Mouse (Mus musculus) heart, embryonic 15.5 days (tissue): Measurements from ENCODE around the gene Ttll1. TPM values are rescaled to one million over a fixed set of nuclear protein-coding genes. Genes with fewer than 3 reads are reported as not detected.

Experiments used
- ATAC-seq: fragments of 200-750 bp; cut with Nextera tagmentation; replicated peaks from 2 replicates; pipeline ENCODE4 v1.8.0; 2017; ENCODE audit warnings: low read depth, moderate TSS enrichment; ENCODE audit not compliant: insufficient number of reproducible peaks, insufficient read depth, low FRiP score
- H3K27ac ChIP-seq: fragments of 300-500 bp; sonication (generic); 2 replicates; pipeline ENCODE4 v1.5.1; 2015; ENCODE audit warnings: mild to moderate bottlenecking, inconsistent platforms
- H3K27me3 ChIP-seq: fragments of 300-500 bp; sonication (generic); 2 replicates; pipeline ENCODE4 v1.6.1; 2015; ENCODE audit warnings: inconsistent platforms
- H3K36me3 ChIP-seq: fragments of 300-500 bp; sonication (generic); 2 replicates; pipeline ENCODE4 v1.6.1; 2015; ENCODE audit warnings: mild to moderate bottlenecking, inconsistent platforms
- H3K4me1 ChIP-seq: fragments of 300-500 bp; sonication (generic); replicated peaks from 2 replicates; pipeline ENCODE4 v1.6.1; 2015; ENCODE audit warnings: inconsistent platforms
- H3K4me2 ChIP-seq: fragments of 300-500 bp; sonication (generic); 2 replicates; pipeline ENCODE4 v1.6.1; 2015; ENCODE audit warnings: inconsistent platforms, mild to moderate bottlenecking, moderate library complexity
- H3K4me3 ChIP-seq: fragments of 300-500 bp; sonication (generic); 2 replicates; pipeline ENCODE4 v1.5.1; 2015; ENCODE audit warnings: mild to moderate bottlenecking, inconsistent platforms
- H3K9ac ChIP-seq: fragments of 300-500 bp; sonication (generic); 2 replicates; pipeline ENCODE4 v1.6.1; 2015; ENCODE audit warnings: mild to moderate bottlenecking, inconsistent platforms
- H3K9me3 ChIP-seq: fragments of 300-500 bp; sonication (generic); replicated peaks from 2 replicates; pipeline ENCODE4 v1.6.1; 2016; ENCODE audit warnings: inconsistent platforms
- WGBS: fragments of 180-500 bp; shearing (Covaris S2); methylation state at CpG from one replicate; pipeline ENCODE4 v1.1.7; 2015; ENCODE audit warnings: mixed read lengths; 5-methylcytosine and 5-hydroxymethylcytosine counted together
- polyA plus RNA-seq: library from polyadenylated mRNA; unstranded; fragments of >200 nt; fragmentation: Nextera tagmentation; extraction: Ambion mirVana; gene quantifications from 2 replicates; pipeline ENCODE4 v1.2.1, GENCODE M21; 2015

Ttll1 gene
- polyA plus RNA-seq, 1 experiment from 2014 or later: 23.4 TPM

DNA sequence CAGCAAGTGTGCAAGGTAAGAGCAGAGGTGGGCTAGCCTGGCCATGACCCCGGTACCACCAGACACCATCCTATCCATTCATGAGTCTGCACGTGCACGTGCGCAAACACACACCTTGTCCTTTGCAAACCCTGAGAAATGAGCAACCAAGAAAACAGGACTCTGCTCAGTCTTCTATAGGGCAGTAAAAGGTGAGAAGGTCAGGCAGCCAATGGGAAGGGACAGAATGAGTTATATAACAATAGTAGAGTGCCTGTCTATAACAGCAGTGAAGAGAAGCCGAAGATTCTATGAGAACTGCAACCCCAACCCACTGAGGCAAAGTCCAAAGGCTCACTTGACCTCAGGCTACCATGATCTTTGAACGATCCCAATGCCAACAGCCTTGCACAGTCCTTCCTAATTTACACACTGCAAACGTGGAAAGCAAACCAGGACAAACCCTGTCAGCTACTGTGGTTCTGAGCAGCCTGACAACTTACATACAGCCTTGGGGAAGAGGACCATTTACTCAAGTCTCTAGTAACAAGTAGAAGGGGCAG, 58.4 kb downstream of the Ttll1 start:
- no peaks in the 10 kb centered on the region for H3K27me3 ChIP-seq
- no peak overlapping the region for H3K4me3 ChIP-seq
- peak overlapping the region; percentile 39 for H3K27ac ChIP-seq
- H3K36me3 ChIP-seq: no peaks in the 10 kb centered on the region
- H3K9ac ChIP-seq: no peak overlapping the region
- no peak for ATAC-seq
- peaks cover 61% of the 10 kb centered on the region for H3K4me1 ChIP-seq
- H3K4me2 ChIP-seq: no peak overlapping the region
- H3K9me3 ChIP-seq: no peaks in the 10 kb centered on the region
- WGBS: 82% methylated on average over 7 of the region's 7 CpGs

DNA sequence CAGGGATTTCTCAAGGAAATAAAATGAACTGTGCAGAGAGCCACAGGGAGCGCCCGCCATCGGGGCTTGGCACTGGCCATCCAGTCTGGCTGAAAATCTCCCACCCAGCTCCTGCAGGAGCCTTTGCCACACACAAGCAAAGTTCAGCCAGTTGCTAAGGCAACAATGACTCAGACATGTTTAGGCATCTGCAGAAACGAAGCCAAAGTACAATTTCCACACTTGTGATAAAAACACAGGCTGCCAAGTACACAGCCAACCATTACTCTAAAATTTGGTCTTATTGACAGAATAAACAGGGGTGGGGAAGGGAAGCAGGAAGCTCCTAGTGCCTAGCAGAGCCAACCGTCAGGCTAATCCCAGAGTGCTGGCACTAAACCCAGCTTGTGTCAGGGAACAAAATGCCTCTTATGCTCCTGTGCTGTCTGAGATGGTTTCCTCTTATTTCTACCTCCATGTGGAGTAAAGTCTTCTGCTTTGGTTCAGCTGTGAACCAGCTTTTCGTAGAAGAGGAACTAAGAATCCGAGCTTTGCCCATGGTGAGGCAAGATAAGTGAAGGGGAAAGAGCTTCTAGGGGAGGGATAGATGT, 59.0 kb downstream of the Ttll1 start:
- 63% methylated on average over 7 of the region's 7 CpGs for WGBS
- H3K36me3 ChIP-seq: no peaks in the 10 kb centered on the region
- H3K4me1 ChIP-seq: peaks cover 62% of the 10 kb centered on the region
- peak overlapping the region; percentile 39 for H3K27ac ChIP-seq
- no peak overlapping the region for H3K4me2 ChIP-seq
- H3K9ac ChIP-seq: no peak overlapping the region
- ATAC-seq: 0 out of 2 replicates have a peak, but pooled peaks have one; percentile 14
- no peaks in the 10 kb centered on the region for H3K9me3 ChIP-seq
- H3K27me3 ChIP-seq: no peaks in the 10 kb centered on the region
- H3K4me3 ChIP-seq: no peak overlapping the region

DNA sequence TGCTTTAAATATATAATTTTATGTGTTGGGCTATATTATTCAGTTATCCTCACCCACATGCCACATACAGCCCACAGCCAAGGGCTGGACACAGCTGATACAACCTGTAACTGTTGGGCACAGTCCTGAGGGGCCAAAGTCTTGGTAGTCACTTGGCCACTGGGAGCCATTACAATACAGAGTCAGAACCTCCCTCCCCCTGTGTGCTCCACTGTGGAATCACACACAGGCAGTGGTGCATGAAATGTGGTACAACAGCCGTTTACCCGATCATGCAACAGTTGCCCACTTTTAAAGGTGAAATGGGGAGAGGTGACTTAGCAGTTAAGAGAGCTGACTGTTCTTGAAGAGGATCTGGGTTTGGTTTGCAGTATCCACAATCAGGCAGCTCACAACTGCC, 60.7 kb downstream of the Ttll1 start:
- Histone ChIP-seq H3K4me2 (no peak overlapping the region), H3K9me3 (no peaks in the 10 kb centered on the region), H3K36me3 (no peaks in the 10 kb centered on the region), H3K27me3 (no peaks in the 10 kb centered on the region), H3K4me3 (no peak overlapping the region), H3K9ac (no peak overlapping the region), H3K27ac (no peak overlapping the region), H3K4me1 (peaks cover 73% of the 10 kb centered on the region)
- WGBS: 90% methylated on average over 2 of the region's 2 CpGs
- no peak for ATAC-seq

GRCm38 (mm10) chr15:83448646-83449045, 62.0 kb downstream of the Ttll1 start:
- Histone ChIP-seq H3K36me3 (no peaks in the 10 kb centered on the region), H3K27ac (peak overlapping the region; percentile 83), H3K4me2 (no peak overlapping the region), H3K4me1 (peaks cover 72% of the 10 kb centered on the region), H3K27me3 (no peaks in the 10 kb centered on the region), H3K4me3 (no peak overlapping the region), H3K9me3 (no peaks in the 10 kb centered on the region), H3K9ac (no peak overlapping the region)
- WGBS: 56% methylated on average over 5 of the region's 5 CpGs
- ATAC-seq: no peak

GRCm38 (mm10) chr15:83447791-83448544, 62.7 kb downstream of the Ttll1 start:
- no peaks in the 10 kb centered on the region for H3K9me3 ChIP-seq
- no peaks in the 10 kb centered on the region for H3K36me3 ChIP-seq
- H3K4me3 ChIP-seq: no peak overlapping the region
- H3K4me2 ChIP-seq: peak overlapping the region; percentile 9; the same call in 1 of the 2 replicates
- no peaks in the 10 kb centered on the region for H3K27me3 ChIP-seq
- no peak for ATAC-seq
- no peak overlapping the region for H3K9ac ChIP-seq
- peaks cover 71% of the 10 kb centered on the region for H3K4me1 ChIP-seq
- H3K27ac ChIP-seq: peak overlapping the region; percentile 83
- WGBS: 30% methylated on average over 10 of the region's 10 CpGs

DNA sequence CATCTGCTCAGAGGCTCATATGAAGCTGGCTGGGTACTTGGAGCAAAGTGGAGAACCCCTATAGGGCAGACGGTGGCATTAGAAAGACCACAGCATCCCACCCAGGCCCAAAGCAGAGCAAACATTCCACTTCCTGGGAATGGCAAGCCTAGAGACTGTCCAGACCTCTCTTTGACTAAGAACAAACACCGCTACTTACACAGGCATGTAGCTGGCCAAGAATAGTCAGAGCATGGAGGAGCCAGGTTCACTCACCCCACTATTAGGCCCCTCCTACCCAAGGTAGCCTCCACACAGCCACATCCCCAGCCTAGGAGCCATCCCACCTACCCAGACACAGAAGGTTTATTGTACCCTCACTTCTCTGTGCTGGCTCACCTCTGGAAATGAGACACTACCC, 64.8 kb downstream of the Ttll1 start:
- H3K27me3 ChIP-seq: no peaks in the 10 kb centered on the region
- H3K9ac ChIP-seq: no peak overlapping the region
- no peaks in the 10 kb centered on the region for H3K9me3 ChIP-seq
- no peaks in the 10 kb centered on the region for H3K36me3 ChIP-seq
- WGBS: 33% methylated on average over 2 of the region's 2 CpGs
- peak overlapping the region; percentile 19; the same call in 1 of the 2 replicates for H3K4me2 ChIP-seq
- no peak overlapping the region for H3K4me3 ChIP-seq
- peak overlapping the region; percentile 83 for H3K27ac ChIP-seq
- peak; percentile 64 for ATAC-seq
- peaks cover 71% of the 10 kb centered on the region for H3K4me1 ChIP-seq

DNA sequence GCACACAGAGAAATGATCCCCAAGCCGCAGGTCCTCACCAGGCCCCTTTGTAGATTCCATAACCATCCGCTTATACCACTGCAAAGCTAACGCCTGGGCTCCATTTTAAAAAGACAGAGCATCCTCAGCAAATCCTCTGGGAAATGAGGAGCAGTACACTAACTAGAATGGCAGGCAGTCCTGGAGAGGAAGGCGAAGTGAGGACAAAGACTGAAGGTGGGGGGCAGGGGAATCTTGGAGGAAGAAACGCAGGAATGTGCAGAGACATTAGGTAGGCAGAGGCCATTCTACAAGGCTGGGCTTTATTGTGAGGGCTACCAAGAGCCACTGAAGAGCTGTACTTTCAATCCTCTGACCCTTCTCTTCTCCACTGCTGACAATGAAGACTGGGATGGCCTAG, 65.3 kb downstream of the Ttll1 start:
- no peaks in the 10 kb centered on the region for H3K27me3 ChIP-seq
- 62% methylated on average over 5 of the region's 5 CpGs for WGBS
- no peak; the same call in 1 of the 2 replicates for ATAC-seq
- H3K9me3 ChIP-seq: no peaks in the 10 kb centered on the region
- peaks cover 76% of the 10 kb centered on the region for H3K4me1 ChIP-seq
- peak overlapping the region; percentile 19; the same call in 1 of the 2 replicates for H3K4me2 ChIP-seq
- H3K27ac ChIP-seq: peak overlapping the region; percentile 83
- H3K36me3 ChIP-seq: no peaks in the 10 kb centered on the region
- no peak overlapping the region for H3K9ac ChIP-seq
- H3K4me3 ChIP-seq: no peak overlapping the region

DNA sequence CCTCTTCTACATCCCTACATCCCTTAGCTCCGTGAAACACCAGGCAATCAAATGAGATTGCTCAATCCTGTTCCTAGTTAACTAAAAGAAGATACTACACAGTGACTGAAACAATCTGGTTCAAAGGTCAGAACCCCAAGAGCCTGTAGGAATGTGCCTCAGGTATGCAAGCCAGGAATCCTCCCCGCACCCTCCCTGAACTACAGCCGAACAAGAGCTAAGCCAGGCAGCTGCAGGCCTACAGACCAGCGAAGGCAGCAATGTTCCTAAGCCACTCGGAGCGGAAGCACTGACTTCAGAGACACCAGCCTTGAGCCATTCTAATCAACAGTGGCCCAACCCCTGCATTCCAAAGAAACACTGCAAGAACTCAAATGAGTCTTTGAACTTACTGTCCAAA, 66.3 kb downstream of the Ttll1 start:
- Histone ChIP-seq H3K27me3 (no peaks in the 10 kb centered on the region), H3K4me1 (peaks cover 81% of the 10 kb centered on the region), H3K4me2 (no peak overlapping the region), H3K9ac (no peak overlapping the region), H3K36me3 (no peaks in the 10 kb centered on the region), H3K27ac (peak overlapping the region; percentile 83; the same call in 1 of the 2 replicates), H3K9me3 (no peaks in the 10 kb centered on the region), H3K4me3 (no peak overlapping the region)
- WGBS: 38% methylated on average over 6 of the region's 6 CpGs
- ATAC-seq: no peak

DNA sequence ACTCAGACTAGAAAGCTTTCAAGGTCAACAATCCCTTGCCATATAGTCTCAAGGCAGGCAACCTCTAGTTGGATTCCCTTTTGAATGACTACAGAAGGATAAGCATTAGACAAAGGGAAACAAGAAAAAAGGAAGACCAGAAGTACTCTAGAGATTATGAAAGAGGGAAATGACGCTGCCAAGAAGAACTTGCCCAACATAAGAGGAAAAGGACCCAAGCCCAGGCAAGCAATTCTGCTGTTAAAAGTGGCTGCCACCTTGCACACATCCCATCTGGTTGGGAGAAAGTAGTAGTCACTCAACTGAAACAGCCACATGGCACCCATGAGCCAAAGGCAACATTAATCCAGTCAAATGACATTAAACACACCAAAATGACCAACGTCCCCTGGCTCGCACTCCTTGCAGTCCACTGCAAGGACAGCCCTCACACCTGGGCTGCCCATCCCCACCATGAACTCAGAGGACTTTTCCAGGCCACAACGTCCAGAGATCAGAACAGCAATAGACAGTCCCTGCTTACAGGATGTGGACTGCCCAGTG, 68.1 kb downstream of the Ttll1 start:
- WGBS: 77% methylated on average over 4 of the region's 4 CpGs
- ATAC-seq: no peak
- Histone ChIP-seq H3K36me3 (no peaks in the 10 kb centered on the region), H3K4me1 (peaks cover 64% of the 10 kb centered on the region), H3K4me2 (no peak overlapping the region), H3K4me3 (no peak overlapping the region), H3K9me3 (no peaks in the 10 kb centered on the region), H3K27me3 (no peaks in the 10 kb centered on the region), H3K9ac (no peak overlapping the region), H3K27ac (peak overlapping the region; percentile 14; the same call in 1 of the 2 replicates)

DNA sequence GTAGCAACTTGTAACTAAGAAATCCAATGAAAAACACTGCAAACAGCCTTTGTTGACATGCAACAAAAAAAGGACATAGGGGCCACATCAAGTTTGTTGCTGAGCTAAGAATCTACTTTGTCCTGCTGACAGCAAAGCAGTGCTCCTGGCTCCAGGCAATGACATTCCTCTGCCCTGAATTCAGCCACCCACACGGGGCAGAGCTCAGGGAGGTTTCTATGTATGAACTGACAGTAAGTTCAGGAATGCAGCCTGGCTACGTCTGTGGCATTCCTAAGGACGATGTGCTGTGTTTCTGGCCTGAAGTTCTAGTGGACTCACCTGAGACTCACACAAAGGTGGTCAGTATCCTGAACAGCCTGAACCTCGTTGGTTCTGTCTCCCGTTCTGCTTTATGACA, 70.0 kb downstream of the Ttll1 start:
- no peak overlapping the region for H3K9ac ChIP-seq
- H3K27me3 ChIP-seq: no peaks in the 10 kb centered on the region
- 42% methylated on average over 5 of the region's 5 CpGs for WGBS
- peak overlapping the region; percentile 25 for H3K27ac ChIP-seq
- no peak overlapping the region for H3K4me3 ChIP-seq
- H3K9me3 ChIP-seq: no peaks in the 10 kb centered on the region
- H3K36me3 ChIP-seq: no peaks in the 10 kb centered on the region
- ATAC-seq: no peak
- H3K4me2 ChIP-seq: no peak overlapping the region
- H3K4me1 ChIP-seq: peaks cover 52% of the 10 kb centered on the region

DNA sequence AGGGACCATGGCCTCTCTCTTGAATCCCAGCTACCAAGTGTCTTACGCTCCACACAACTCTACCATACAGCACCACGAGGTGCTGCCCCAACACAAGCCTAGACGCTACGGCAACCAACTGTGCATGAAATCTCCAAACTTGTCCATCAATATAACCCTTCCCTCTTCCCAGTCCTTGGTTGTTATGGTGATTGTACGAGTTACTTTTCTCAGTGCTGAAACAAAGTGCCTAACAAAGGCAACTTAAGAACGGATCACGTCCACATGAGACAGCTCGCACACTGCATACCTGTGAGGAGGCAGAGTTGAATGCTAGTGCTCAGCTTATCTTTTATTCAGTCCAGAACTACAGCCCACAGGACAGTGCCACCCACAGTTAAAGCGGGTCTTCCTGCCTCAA, 74.2 kb downstream of the Ttll1 start:
- Histone ChIP-seq H3K4me1 (peaks cover 59% of the 10 kb centered on the region), H3K27ac (no peak overlapping the region), H3K4me2 (no peak overlapping the region), H3K36me3 (no peaks in the 10 kb centered on the region), H3K4me3 (no peak overlapping the region), H3K9me3 (no peaks in the 10 kb centered on the region), H3K27me3 (no peaks in the 10 kb centered on the region), H3K9ac (no peak overlapping the region)
- no peak for ATAC-seq
- WGBS: 82% methylated on average over 9 of the region's 9 CpGs
